Mouse (Mus musculus) neural tube, embryonic 12.5 days (tissue): Measurements from ENCODE around the gene Tead2. TPM values are rescaled to one million over a fixed set of nuclear protein-coding genes. Genes with fewer than 3 reads are reported as not detected.
"Not testable (repeated sequence)": the region's sequence is repeated elsewhere in the genome, so short reads cannot be mapped to it uniquely, and the experiment has no call there.

Experiments
- ATAC-seq: fragments of 200-750 bp; cut with Nextera tagmentation; 2 replicates; pipeline ENCODE4 v1.8.0; 2017; ENCODE audit warnings: low read depth, mild to moderate bottlenecking, moderate TSS enrichment, moderate library complexity; ENCODE audit not compliant: low FRiP score
- H3K27ac ChIP-seq: fragments of 300-500 bp; sonication (generic); 2 replicates; pipeline ENCODE4 v1.5.1; 2016
- H3K27me3 ChIP-seq: fragments of 300-500 bp; sonication (generic); replicated peaks from 2 replicates; pipeline ENCODE4 v1.6.1; 2016; ENCODE audit warnings: mild to moderate bottlenecking
- H3K36me3 ChIP-seq: fragments of 300-500 bp; sonication (generic); 2 replicates; pipeline ENCODE4 v1.6.1; 2016; ENCODE audit warnings: mild to moderate bottlenecking
- H3K4me1 ChIP-seq: fragments of 300-500 bp; sonication (generic); 2 replicates; pipeline ENCODE4 v1.6.1; 2016
- H3K4me2 ChIP-seq: fragments of 300-500 bp; sonication (generic); replicated peaks from 2 replicates; pipeline ENCODE4 v1.6.1; 2016; ENCODE audit warnings: mild to moderate bottlenecking
- H3K4me3 ChIP-seq: fragments of 300-500 bp; sonication (generic); 2 replicates; pipeline ENCODE4 v1.5.1; 2016
- H3K9ac ChIP-seq: fragments of 300-500 bp; sonication (generic); 2 replicates; pipeline ENCODE4 v1.6.1; 2016; ENCODE audit warnings: mild to moderate bottlenecking
- H3K9me3 ChIP-seq: fragments of 300-500 bp; sonication (generic); 2 replicates; pipeline ENCODE4 v1.6.1; 2016; ENCODE audit warnings: mild to moderate bottlenecking
- WGBS: fragments of 180-500 bp; shearing (Covaris S2); methylation state at CpG from one replicate; pipeline ENCODE4 v1.1.7; 2016; 5-methylcytosine and 5-hydroxymethylcytosine counted together
- polyA plus RNA-seq: library from polyadenylated mRNA; unstranded; fragments of >200 nt; fragmentation: Nextera tagmentation; extraction: Ambion mirVana; gene quantifications from 2 replicates; pipeline ENCODE4 v1.2.1, GENCODE M21; 2016

Tead2 gene
- polyA plus RNA-seq = 173 and 178 TPM in 2 replicates

DNA sequence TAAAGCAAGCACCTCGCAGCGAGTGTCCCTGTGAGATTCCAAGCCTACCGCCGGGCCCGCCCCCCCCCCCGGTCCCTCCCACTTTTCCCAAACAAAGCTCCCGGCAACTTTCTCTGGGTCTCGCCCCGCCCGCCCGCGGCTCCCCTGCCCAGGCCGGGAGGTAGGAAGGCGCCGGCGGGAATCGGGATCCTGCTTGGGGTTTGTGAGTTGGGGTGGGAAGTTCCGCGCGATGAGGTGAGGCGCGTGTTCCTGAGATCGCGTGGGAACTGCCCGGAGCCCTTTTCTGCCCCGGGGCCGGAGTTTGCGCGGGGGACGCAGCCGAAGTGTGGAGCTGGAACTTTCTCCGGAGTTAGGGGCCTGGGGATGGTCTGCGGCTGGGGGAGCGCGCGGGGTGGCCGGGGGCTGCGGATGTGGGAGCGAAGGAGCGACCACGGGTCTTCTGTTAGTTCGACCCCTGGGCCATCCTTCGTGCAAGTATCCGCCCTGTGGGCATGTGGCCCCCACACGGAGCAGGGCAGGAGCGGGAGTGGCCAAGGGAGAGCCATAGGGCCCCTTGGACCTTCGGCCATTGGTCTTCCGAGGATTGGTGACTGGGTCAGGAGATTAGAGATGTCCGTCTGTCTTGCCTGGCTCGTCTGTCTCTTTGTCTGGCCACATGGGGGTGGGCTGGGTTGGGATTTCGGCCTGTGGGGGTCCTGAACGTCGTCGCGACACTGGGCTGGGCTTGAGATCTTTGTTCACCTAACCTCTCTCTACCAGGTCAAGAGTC lies at the start of gene Tead2:
Gene Tead2 (plus strand): TSS at position 81 of the 769 bp plus-strand sequence.
- Histone ChIP-seq H3K4me1 (peaks cover 33% of the 10 kb centered on the region), H3K27ac (peak within 1 kb of the TSS; percentile 80)

DNA sequence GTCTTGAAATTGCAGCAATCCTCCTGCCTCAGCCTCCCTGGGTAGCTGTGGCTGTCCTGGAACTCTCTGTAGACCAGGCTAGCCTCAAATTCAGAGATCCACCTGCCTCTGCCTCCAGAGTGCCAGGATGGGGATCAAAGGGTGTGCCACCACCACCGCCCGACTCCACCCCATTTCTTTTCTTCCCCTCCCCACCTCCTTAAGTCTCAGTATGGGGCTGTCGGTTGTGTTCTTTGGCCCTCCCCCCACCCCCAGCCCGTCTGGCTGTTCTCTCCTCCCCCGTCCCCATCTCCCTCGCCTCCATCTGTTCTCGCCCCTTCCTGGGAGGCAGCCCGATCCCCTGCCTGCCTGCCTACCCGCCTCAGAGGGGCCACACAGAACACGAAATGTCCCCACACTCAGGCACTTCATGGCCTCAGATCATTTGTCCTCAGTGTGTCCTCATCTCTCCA lies 48.6 kb upstream of the Tead2 start:
- Histone ChIP-seq H3K36me3 (no peaks in the 10 kb centered on the region), H3K4me2 (no peak overlapping the region), H3K27me3 (peaks cover 85% of the 10 kb centered on the region), H3K9ac (no peak overlapping the region), H3K9me3 (peaks cover 10% of the 10 kb centered on the region; the same call in 1 of the 2 replicates), H3K4me3 (no peak overlapping the region), H3K27ac (no peak overlapping the region), H3K4me1 (peaks cover 27% of the 10 kb centered on the region)
- no peak for ATAC-seq
- WGBS = 32% methylated on average over 10 of the region's 10 CpGs

More for the DNA sequence above, at the start of gene Tead2:
- peak within 1 kb of the TSS; percentile 92 for H3K9ac ChIP-seq
- H3K4me2 ChIP-seq = peak within 1 kb of the TSS; percentile 67
- peak; percentile 62 for ATAC-seq
- H3K27me3 ChIP-seq = peaks cover 16% of the 10 kb centered on the region
- H3K36me3 ChIP-seq = peaks cover 32% of the 10 kb centered on the region
- WGBS = 1% methylated on average over 55 of the region's 55 CpGs
- H3K4me3 ChIP-seq = peak within 1 kb of the TSS; percentile 66
- no peaks in the 10 kb centered on the region for H3K9me3 ChIP-seq

- Histone ChIP-seq H3K9ac (no peak overlapping the region), H3K36me3 (no peaks in the 10 kb centered on the region), H3K27ac (no peak overlapping the region), H3K4me1 (peaks cover 21% of the 10 kb centered on the region), H3K27me3 (peaks cover 85% of the 10 kb centered on the region), H3K9me3 (peaks cover 10% of the 10 kb centered on the region; the same call in 1 of the 2 replicates), H3K4me2 (peak overlapping the region; percentile 24; the same call in 1 of the 2 replicates), H3K4me3 (no peak overlapping the region)
- WGBS = 2% methylated on average over 19 of the region's 19 CpGs
- ATAC-seq = no peak
Measured at GRCm38 (mm10) chr7:45167761-45168445, 47.6 kb upstream of the Tead2 start.

GRCm38 (mm10) chr7:45168656-45169055 lies 46.9 kb upstream of the Tead2 start:
- 5% methylated on average over 24 of the region's 24 CpGs for WGBS
- no peak overlapping the region for H3K27ac ChIP-seq
- H3K4me2 ChIP-seq = peak overlapping the region; percentile 24
- H3K9ac ChIP-seq = no peak overlapping the region
- H3K9me3 ChIP-seq = peaks cover 10% of the 10 kb centered on the region; the same call in 1 of the 2 replicates
- no peaks in the 10 kb centered on the region for H3K36me3 ChIP-seq
- H3K4me1 ChIP-seq = peaks cover 19% of the 10 kb centered on the region
- ATAC-seq = no peak
- no peak overlapping the region for H3K4me3 ChIP-seq
- H3K27me3 ChIP-seq = peaks cover 77% of the 10 kb centered on the region

DNA sequence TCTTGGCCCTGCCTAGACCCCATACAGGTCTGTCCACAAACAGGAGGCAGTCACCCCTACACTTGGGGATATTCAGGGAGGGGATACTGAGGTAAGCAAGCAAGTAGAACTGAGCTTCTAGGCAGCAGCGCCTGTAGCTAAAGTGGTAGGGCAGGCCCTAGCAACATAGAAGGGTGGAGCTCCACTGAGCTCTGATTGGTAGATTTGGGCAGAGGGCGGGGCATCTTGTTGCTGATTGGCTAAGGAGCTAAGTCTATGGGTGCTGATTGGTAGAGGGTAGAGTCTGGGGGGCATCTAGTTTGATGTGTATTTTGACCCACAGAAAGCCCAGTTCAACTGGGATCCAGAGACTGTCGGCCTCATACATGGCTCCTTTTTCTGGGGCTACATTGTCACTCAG lies 46.1 kb upstream of the Tead2 start:
- WGBS = 90% methylated on average over 3 of the region's 3 CpGs
- no peaks in the 10 kb centered on the region for H3K36me3 ChIP-seq

GRCm38 (mm10) chr7:45172974-45173373 lies 42.6 kb upstream of the Tead2 start:
- no peak overlapping the region for H3K4me2 ChIP-seq
- no peaks in the 10 kb centered on the region for H3K36me3 ChIP-seq
- peaks cover 10% of the 10 kb centered on the region; the same call in 1 of the 2 replicates for H3K9me3 ChIP-seq
- H3K4me1 ChIP-seq = peaks cover 25% of the 10 kb centered on the region
- no peak overlapping the region for H3K9ac ChIP-seq
- H3K4me3 ChIP-seq = no peak overlapping the region
- H3K27ac ChIP-seq = no peak overlapping the region
- peaks cover 77% of the 10 kb centered on the region for H3K27me3 ChIP-seq
- no peak for ATAC-seq
- 59% methylated on average over 7 of the region's 7 CpGs for WGBS

More for the DNA sequence above, 46.1 kb upstream of the Tead2 start:
- Histone ChIP-seq H3K27me3 (peaks cover 77% of the 10 kb centered on the region), H3K4me3 (no peak overlapping the region), H3K4me1 (peaks cover 16% of the 10 kb centered on the region), H3K9me3 (peaks cover 10% of the 10 kb centered on the region; the same call in 1 of the 2 replicates), H3K27ac (no peak overlapping the region), H3K4me2 (no peak overlapping the region), H3K9ac (no peak overlapping the region)
- ATAC-seq = no peak

DNA sequence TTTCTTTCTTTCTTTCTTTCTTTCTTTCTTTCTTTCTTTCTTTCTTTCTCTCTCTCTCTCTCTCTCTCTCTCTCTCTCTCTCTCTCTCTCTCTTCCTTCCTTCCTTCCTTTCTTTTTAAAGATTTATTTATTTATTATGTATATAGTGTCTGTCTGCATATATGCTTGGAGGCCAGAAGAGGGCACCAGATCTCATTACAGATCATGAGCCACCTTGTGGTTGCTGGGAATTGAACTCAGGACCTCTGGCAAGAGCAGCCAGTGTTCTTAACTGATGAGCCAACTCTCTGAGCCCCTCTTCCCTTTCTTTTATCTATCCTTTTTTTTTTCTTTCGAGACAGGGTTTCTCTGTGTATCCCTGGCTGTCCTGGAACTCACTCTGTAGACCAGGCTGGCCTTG lies 41.8 kb upstream of the Tead2 start:
- not testable (repeated sequence) for H3K4me3 ChIP-seq, ATAC-seq, H3K27ac ChIP-seq, H3K4me2 ChIP-seq, H3K36me3 ChIP-seq, H3K9ac ChIP-seq
- Histone ChIP-seq H3K4me1 (peaks cover 17% of the 10 kb centered on the region), H3K27me3 (peaks cover 77% of the 10 kb centered on the region), H3K9me3 (peaks cover 10% of the 10 kb centered on the region; the same call in 1 of the 2 replicates)
- 73% methylated on average over 1 of the region's 1 CpGs for WGBS

DNA sequence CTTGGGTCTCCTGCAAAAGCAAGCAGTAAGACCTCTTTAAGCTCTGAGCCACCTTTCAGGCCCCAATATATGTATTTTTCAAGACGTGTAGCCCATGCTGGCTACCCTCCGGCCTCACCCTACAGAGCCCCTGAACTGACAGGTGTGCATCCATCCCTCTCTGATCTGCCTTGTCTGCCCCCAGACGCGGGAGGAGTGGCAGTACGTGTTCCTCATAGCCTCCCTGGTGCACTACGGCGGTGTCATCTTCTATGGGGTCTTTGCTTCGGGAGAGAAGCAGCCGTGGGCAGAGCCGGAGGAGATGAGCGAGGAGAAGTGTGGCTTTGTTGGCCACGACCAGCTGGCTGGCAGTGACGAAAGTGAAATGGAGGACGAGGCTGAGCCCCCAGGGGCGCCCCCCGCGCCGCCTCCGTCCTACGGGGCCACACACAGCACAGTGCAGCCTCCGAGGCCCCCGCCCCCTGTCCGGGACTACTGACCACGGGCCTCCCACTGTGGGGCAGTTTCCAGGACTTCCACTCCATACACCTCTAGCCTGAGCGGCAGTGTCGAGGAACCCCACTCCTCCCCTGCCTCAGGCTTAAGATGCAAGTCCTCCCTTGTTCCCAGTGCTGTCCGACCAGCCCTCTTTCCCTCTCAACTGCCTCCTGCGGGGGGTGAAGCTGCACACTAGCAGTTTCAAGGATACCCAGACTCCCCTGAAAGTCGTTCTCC lies 40.8 kb upstream of the Tead2 start:
- Histone ChIP-seq H3K36me3 (no peaks in the 10 kb centered on the region), H3K9me3 (peaks cover 6% of the 10 kb centered on the region; the same call in 1 of the 2 replicates), H3K27me3 (peaks cover 77% of the 10 kb centered on the region), H3K27ac (no peak overlapping the region), H3K9ac (no peak overlapping the region), H3K4me3 (0 out of 2 replicates have a peak overlapping the region, but pooled peaks have one; percentile 15), H3K4me2 (peak overlapping the region; percentile 37), H3K4me1 (peaks cover 15% of the 10 kb centered on the region)
- ATAC-seq = peak; percentile 37; the same call in 1 of the 2 replicates
- WGBS = 3% methylated on average over 29 of the region's 29 CpGs

- 4% methylated on average over 13 of the region's 13 CpGs for WGBS
Measured at GRCm38 (mm10) chr7:45175398-45175797, 40.2 kb upstream of the Tead2 start.

GRCm38 (mm10) chr7:45175929-45176328 lies 39.6 kb upstream of the Tead2 start:
- Histone ChIP-seq H3K4me1 (peaks cover 16% of the 10 kb centered on the region), H3K4me3 (peak overlapping the region; percentile 9; the same call in 1 of the 2 replicates), H3K4me2 (peak overlapping the region; percentile 36), H3K9me3 (0 out of 2 replicates have a peak, but pooled peaks cover 2% of the 10 kb centered on the region), H3K9ac (no peak overlapping the region), H3K36me3 (no peaks in the 10 kb centered on the region), H3K27me3 (peaks cover 83% of the 10 kb centered on the region), H3K27ac (no peak overlapping the region)
- WGBS = 1% methylated on average over 23 of the region's 23 CpGs
- ATAC-seq = no peak

More at GRCm38 (mm10) chr7:45175398-45175797, 40.2 kb upstream of the Tead2 start:
- H3K27ac ChIP-seq = no peak overlapping the region
- peaks cover 15% of the 10 kb centered on the region for H3K4me1 ChIP-seq
- no peak overlapping the region for H3K9ac ChIP-seq
- peaks cover 77% of the 10 kb centered on the region for H3K27me3 ChIP-seq
- no peaks in the 10 kb centered on the region for H3K9me3 ChIP-seq
- H3K4me2 ChIP-seq = 0 out of 2 replicates have a peak overlapping the region, but pooled peaks have one; percentile 1
- no peak overlapping the region for H3K4me3 ChIP-seq
- no peak for ATAC-seq
- H3K36me3 ChIP-seq = no peaks in the 10 kb centered on the region

- no peak for ATAC-seq
- Histone ChIP-seq H3K27ac (no peak overlapping the region), H3K9me3 (0 out of 2 replicates have a peak, but pooled peaks cover 4% of the 10 kb centered on the region), H3K4me1 (peaks cover 19% of the 10 kb centered on the region), H3K4me2 (peak overlapping the region; percentile 36), H3K27me3 (peaks cover 87% of the 10 kb centered on the region), H3K9ac (no peak overlapping the region), H3K4me3 (peak overlapping the region; percentile 9), H3K36me3 (no peaks in the 10 kb centered on the region)
- 4% methylated on average over 31 of the region's 31 CpGs for WGBS
Measured at GRCm38 (mm10) chr7:45176356-45176755, 39.2 kb upstream of the Tead2 start.
